Mouse (Mus musculus) embryo, embryonic 9.5 days (tissue): ENCODE results near the gene Cryz.
"Not testable (repeated sequence)": the region's sequence is repeated elsewhere in the genome, so short reads cannot be mapped to it uniquely, and the experiment has no call there.

Source experiments
- DNase-seq: peaks from one replicate; pipeline ENCODE4 v3.0.0-alpha.2; 2017; ENCODE audit errors: extremely low spot score

Gene Cryz

DNA sequence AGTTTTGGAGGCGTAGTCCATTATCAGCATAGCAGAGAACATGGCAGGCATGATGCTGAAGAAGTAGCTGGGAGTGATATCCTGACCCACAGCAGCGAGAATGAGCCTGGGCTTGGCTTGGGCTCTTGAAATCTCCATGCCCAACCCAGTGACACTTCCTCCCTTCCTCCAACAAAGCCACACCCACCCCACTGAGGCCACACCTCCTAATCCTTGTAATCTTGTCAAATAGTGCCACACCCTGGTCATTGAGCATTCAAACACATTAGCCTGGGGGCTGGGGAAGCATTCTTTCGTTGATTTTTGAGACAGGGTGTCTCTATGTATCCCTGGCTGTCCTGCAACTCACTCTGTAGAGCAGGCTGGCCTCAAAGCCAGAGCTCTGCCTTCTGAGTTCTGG lies 15.4 kb downstream of the Cryz start:
- DNase-seq, result no peak

DNA sequence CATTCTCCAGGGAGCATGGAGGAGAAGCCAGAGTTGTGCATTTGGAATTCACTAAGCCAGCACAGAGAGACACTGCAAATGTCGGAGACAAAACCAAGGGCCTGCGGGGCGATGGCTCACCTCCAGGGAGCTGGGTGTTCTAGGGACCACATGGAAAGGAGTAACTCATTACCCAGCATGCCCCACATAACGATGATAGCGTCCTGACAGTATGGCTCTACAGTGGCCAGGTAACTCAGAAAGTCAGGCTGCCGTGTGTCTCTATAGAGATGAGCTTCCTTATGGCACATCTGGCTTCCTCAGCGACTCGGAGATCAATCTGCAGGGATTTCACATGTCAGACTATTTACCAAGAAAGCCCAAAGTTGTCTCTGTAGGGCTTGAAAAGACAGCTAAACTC lies 18.3 kb downstream of the Cryz start:
- no peak for DNase-seq

DNA sequence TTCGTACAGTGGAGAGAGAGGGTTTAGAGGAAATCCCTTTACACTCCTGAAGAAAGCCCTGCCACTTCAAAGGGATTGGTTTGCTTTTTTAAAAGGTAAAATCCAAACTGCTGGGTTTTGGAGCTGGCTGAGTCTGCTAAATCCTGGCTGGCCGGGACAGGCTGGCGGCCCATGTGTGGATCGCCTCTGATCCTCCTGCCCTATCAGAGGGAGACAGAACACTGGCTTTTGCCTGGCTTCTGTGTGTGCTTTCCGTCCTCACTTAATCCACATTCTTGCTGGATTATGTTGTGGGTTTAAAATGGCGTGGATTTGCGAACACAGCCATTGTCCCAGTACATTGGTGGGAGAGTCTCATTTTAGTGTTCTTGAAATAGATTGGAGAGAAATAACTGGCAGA lies 18.8 kb downstream of the Cryz start:
- DNase-seq, result no peak

DNA sequence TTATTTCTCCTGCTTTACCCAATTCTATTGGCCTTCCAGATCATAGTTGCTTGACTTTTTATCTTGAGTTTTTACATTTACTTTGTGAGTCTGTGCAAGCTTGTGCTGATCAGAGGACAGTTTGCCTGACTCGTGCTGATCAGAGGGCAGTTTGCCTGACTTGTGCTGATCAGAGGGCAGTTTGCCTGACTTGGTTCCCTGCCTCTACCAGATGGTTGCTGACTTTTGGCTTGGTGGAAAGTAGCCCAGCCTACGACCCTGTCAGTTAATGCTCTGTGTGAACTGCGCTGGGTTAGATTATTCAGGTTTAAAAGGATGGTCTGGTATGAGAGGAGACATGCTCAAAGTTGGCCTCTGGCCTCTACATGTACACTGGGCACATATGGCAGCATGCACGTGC lies 19.6 kb downstream of the Cryz start:
- no peak for DNase-seq

DNA sequence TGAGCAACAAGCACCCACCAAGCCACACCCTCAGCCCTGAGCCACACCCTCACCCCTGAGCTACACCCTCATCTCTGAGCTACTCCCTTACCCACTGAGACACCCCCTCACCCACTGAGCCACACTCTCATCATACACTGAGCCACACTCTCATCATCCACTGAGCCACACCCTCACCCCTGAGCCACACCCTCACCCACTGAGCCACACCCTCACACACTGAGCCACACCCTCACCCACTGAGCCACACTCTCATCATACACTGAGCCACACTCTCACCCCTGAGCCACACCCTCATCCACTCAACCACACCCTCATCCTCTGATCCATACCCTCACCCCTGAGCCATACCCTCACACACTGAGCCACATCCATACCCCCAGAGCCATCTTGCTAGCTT lies 31.8 kb downstream of the Cryz start:
- no peak for DNase-seq

DNA sequence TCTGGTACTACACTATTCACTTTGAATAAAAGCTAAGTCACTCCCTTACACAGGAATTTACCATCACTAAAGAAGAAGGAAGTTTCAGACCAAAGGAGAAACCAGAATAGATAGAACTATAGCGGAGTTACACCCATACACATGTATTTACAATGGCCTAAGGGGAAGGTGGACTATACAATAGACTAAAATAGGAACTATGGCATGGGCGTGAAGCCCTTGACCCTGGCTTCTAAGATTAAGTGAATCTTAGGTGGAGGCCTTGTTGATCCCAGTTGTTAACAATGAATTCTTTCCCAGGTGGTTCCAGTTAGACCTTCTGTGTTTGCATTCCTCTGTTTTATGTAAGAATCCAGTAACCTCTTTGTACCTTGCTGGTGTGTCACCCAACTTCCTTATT lies 34.8 kb downstream of the Cryz start:
- not testable (repeated sequence) for DNase-seq

DNA sequence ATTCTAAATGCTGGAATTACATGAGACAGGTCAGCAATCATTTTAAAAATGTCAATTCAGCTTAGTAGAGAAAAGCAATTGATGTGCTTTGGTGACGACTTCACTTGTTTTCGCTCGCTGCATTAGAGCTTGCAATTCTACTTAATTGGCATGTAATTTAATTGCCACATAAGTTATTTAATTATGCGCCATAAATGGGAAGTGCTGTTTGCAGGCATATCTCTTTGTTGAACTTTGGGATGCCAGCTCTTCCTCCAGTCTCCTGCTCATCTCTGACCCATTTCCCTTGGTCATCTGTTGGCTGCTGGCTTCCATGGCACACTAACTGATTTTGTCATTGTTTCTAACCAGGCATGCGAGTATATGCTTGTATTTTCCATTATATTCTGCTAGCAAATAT lies 36.6 kb downstream of the Cryz start:
- no peak for DNase-seq

DNA sequence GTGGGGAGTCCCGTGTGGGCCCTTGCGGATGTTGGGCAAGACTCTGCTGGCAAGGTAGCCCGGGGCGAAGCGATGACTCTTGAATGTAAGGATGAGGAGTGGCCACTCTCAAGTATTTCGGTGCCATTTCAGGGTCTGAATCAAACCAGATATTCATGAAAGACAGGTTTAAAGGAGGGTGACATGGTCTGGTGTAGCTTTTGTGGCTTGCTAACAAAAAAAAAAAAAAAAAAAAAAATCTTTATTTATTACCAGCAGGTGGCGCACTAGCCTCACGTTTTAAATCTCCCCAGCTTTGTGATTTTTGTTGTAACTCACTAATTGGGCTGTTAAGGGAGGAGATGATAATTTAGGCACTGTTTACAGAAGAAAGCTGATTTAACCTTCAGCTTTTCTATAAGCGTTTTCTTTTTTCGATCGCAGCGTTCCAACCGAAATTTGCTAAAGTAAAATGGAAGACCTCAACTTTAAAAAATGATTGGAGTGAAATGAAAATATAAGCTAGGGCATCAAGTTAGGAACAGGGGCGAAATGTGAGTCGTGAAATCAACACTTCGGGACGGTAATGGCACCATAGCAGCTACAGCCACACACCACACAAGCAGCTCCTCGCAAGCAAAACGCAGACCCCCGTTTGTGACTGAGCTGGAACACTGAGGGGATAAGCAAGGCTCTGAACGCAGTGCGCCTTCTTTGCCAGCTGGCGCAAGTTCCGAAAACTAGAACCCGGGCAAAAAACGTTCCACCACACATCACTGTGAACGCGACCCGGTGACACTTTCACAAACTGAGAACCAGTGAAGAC lies 50.3 kb downstream of the Cryz start:
- no peak for DNase-seq

DNA sequence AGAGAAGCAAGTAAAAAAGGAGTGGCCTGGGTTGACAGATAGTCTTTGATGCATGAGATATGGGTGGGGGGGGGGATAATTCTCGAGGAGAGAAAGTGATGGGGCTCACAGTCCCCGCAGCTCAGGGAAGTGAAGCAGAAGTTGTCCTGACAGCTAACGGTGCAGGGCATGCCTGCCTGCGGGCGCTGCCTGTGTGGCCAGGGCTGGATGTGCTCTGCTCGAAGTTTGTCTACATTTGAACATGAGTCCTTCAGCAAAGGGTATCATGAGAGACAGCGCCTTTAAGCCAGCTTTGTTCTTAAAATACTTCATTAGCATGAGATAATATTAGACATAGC lies 50.9 kb downstream of the Cryz start:
- DNase-seq, result no peak

DNA sequence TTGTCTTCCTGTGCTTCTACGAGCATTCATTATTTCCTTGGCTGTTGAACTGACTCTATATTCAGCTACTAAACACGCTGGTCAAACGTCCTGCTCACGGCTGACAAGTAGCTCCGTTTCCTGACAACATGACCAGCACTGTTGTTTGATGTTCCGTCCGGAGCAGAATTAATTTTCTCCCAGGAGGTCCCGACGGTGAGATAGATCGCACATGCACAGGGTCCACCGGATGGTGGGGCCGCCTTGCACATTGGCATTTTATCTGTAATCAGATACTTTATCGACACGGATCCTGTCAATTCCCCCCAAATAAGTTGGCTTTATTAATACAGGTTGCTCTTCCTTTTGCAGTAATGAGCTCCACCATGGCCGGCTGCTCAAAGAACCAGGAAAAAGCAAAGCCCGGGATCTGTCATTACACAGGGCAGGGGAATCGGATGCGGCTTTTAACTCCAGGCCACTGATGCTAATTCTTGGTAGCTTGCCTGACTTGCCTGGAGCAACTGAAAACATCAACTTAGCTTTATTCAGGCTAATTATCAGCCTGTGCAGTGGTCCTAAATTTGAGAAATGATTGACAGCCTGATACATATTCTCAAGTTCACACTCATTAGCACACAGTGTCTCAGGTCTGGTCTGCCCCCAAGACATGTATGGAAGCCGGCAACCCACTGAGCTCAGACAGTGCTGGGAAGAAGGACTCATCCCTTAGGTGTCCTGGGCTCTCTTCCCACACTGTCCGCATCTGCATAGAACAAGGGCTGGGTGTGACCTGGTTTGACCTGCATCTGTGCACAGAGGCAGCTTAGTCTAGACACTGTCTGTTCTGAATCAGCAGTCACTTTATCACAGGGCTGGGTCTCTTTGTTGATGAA lies 53.1 kb downstream of the Cryz start:
- DNase-seq, result no peak

DNA sequence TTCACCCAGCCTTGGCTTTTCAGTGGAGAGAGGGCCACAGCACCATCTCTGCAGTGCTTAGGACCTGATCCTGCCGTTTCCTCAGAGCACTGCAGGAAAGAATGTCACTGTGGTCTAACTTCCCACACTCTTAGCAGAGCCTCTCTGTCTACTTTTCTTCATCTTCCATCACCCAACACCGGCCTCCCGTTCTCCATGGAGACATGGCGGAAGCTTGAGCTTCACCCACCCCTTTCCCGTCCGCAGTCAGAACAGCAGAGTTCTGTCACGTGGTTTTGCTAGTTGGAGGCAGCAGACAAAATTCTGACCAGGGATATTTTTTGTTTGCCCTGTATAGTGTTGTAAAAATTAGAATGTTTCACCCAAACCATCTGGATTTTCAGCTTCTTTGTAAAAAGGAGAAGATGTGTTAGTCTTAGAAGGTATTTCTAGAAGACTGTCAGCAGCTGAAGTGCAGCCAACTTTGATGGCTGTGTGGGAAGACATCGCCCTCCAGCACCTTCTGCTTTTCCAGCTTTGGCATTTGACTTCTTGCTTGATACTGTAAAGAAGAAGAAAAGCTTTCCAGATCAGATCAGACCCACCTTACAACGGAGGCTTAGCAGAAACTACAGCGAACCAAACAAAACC lies 54.8 kb downstream of the Cryz start:
- no peak for DNase-seq

DNA sequence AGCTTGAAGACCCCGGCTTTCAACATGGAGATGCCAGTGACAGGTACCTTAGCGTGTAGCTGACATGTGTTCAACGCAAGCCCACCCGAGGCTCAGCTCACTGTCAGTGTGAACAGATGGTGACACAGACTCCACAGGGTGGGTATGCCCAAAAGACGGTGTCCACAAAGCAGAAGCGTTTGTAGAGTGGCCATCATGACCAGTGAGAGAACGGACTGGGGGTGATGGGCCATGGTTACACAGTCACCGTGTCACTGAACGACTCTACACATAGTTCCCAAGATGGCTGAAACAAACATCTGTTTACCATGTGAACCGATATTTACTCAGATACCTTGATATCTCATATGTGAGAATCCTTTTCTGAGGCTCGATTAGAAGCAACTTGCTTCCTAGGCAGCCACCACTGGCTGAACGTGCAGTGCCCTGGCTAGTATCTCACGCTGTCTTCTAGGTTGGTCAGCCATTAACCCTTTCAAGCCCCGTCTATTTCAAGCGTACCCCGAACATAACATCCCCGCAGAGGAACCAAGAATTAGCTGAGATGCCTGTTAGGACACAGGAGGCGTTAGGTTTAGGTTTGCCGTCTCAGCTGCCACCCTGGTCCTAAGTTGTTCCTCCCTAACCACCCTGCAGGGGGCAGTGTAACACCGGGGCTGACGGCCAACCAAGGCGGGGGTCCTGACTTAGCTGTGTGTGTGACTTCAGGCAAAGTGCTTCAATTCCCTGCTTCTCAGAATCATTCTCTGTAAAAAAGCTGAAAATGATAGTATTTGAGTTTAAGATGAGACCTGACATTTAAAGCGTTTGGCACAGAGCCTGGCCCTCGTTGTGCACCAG lies 56.3 kb downstream of the Cryz start:
- peak; percentile 83 for DNase-seq

DNA sequence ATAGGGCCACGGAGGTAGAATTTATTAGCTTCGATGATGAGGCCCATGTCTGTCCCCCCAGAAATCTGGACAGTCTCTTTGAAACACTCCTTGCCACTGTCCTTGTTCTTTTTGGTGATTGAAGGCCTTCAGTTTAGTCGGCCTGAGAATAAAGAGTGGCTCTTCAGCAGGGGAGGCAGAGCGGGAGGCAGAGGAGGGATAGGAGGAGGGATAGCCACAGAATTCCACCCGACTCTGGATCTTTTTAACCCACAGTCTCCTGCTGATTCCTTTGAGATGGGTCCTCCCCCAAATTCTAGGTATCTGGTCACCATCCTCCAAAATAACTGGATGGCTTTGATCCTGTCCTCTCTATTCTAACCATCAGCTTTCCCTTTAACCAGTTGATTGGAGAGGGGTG lies 56.9 kb downstream of the Cryz start:
- no peak for DNase-seq

DNA sequence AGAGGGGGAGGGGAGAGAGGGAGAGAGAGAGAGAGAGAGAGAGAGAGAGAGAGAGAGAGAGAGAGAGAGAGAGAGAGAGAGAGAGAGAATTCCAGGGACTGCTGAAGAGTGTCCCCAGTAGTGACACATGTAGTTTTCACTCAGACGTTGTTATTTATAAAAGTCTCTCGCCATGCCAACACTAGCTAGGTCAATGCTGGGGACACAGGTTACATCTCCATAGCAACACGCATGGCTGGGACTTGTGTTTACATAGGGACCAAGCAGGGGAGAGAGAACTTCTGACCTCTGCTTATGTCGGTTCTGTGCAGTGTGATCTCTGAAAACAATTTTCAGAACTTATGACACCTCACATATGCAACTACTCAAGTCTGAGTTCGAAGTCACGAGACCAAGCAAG lies 57.8 kb downstream of the Cryz start:
- no peak for DNase-seq

DNA sequence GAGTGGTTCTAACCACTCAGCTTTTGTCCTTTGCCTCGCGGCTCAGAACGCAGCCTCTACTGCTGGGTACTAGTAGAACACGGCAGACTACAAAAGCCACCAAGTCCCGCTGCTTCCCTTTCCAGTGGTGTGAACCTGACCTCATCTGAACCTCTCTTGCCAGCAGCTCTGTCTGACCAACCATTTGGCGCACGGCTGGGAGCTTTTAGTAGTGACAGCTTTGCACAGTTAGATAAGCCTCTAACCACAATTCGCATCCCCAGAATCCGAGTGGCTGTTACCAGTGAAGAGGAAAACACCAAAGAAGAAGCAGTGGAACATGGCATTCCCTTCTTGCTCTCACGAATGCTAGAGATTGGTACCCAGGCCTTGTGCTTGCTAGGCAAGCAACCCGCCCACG lies 58.4 kb downstream of the Cryz start:
- DNase-seq, result no peak

DNA sequence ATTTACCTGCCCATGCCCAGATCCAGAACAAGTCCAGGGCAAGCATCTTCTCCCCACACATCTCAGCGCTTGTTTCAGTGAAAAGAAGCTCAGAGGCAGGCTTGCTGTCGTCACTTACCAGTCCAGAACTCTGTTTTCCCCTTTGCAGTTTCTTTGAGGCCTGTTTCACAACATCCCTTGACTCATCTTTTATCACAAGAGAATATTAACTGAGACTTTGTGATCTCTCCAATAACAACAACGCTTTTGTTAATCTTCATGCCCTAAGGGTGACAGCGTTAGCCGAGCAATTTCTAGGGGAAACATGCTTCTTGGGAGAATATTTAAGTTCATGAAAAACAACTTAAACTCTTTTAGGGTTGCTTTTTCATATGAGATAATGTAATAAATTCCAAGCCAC lies 59.2 kb downstream of the Cryz start:
- DNase-seq, result no peak

DNA sequence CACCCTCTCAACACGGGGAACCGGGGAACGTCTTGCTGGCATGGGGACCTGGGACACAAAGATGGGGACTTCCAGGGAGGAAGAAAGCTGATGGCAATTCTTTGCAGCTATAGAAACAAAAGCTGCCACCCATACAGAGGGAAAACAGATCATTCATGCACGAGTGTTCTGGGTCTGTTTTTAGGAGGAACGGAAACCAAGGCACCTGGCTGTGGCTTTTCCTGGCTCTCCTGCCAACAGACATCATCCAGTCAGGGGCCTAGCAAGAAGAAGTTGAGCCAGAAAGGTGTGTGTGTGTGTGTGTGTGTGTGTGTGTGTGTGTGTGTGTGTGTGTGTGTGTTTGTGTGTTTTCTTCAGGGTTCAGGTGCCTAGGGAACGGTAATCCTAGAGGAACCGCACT lies 67.0 kb downstream of the Cryz start, which contains the start of gene Erich3:
Gene Erich3, plus strand, starts transcription at position 315 of the 400 bp plus-strand sequence.
- DNase-seq, result no peak

DNA sequence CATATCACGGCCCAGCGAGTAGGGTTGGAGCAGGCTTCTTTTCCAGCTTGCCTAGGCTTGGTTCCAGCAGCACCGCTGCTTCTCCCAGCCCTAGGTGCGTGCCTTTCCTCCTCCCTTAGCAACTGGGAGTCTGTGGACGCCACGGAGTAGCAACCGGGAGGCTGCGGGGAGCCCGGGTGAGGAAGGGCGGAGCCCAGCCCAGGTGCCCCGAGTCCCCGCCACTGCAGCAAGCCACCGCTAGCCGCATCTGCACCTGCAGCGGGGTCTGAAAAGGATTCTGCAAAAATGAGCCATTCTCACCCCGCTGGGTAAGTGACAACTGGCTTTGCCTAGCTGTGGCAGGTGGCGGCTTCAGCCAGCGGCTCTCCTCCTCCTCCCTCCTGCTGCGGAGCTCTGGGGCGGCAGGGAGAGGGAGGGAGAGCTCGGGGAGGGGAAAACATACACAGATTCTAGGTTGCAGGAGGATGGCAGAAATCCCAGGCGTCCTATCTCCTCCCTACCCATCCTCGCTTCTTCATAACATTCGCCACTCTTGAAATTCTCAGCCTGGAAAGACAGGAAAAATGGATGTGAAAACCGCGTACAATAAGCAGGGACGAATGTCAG lies 67.6 kb downstream of the Cryz start:
- DNase-seq, result peak; percentile 44

DNA sequence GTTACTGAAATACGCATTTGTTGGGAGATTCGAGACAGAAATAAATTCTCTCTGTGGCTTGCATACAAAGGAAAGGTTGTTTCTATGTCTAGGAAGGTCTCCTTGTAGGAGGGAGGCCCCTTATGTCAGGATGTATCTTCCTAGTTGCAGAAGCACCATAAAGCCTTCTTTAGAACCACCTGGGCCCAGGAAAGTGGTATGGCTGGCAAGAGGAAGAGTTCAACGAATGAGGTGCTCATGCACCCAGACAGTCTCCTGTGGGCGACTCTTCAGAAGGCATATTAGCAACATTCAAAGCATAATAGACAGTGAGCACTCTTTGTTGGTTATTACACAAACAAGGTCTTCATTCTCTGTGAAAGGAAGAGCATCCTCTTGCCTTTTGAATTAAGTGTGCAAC lies 68.1 kb downstream of the Cryz start:
- DNase-seq, result no peak

DNA sequence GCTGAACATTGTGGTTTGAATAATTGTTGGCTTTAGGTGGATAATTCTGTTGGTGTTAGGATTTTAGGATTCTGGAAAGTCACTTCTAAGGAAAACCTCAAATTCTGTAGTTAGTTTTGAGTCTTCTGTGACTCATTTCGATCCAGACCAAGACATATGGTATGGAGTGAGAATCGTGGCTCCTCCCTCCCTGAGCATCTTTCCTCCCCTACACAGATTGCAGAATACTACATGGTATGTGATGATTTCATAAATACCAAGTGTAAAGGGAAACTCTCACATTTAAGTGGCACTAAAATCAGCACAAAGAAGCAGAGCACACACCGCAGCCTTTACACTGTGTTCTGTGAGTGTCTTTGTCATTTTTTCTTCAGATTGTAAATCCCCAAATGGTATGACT lies 72.0 kb downstream of the Cryz start:
- no peak for DNase-seq

DNA sequence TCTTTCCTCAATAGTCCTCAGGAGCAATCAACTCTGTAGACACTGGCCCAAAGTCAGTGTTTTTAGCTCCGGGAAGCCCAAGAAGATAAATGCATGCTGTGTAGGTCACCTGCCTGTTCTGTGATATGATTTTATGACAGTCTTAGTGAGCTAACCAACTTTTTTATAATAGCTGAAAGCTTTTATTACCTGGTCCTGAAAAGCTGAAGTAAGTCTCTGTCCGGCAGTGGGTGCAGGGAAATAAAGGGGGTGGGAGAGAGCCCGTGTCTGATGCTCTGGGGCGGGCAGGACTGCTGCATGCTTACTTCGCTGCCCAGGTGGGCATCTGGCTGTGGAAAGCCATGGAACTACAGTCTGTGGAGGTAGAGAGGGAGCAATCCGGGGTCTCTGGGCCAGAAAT lies 74.1 kb downstream of the Cryz start:
- no peak for DNase-seq
